Mouse (Mus musculus) olfactory bulb, adult 2 months (tissue): ENCODE results near the gene Slc44a5. TPM values are rescaled to one million over a fixed set of nuclear protein-coding genes. Genes with fewer than 3 reads are reported as not detected.

Experiments used
- H3K27ac ChIP-seq: fragments of 200-500 bp; 2 replicates; pipeline ENCODE4 v1.5.1; 2012; ENCODE audit warnings: low read depth, low read length; ENCODE audit not compliant: insufficient read depth
- H3K4me1 ChIP-seq: fragments of 200-500 bp; 2 replicates; pipeline ENCODE4 v1.6.1; 2012; ENCODE audit warnings: low read length; ENCODE audit not compliant: control insufficient read depth, insufficient read depth
- H3K4me3 ChIP-seq: fragments of 200-500 bp; 2 replicates; pipeline ENCODE4 v1.5.1; 2012; ENCODE audit warnings: mild to moderate bottlenecking, low read depth, low read length, moderate library complexity; ENCODE audit not compliant: insufficient read depth
- CTCF ChIP-seq: fragments of 200-500 bp; IDR thresholded peaks from 2 replicates; pipeline ENCODE4 v1.5.1; 2012; ENCODE audit warnings: low read depth, mild to moderate bottlenecking, low read length, moderate library complexity; ENCODE audit not compliant: insufficient read depth
- POLR2A ChIP-seq: fragments of 200-500 bp; IDR thresholded peaks from 2 replicates; pipeline ENCODE4 v1.6.1; 2012; ENCODE audit warnings: mild to moderate bottlenecking, low read depth, low read length, moderate library complexity; ENCODE audit not compliant: insufficient read depth
- WGBS: fragments of 180-500 bp; shearing (Covaris S2); methylation state at CpG from one replicate; pipeline ENCODE4 v1.1.7; 2018; 5-methylcytosine and 5-hydroxymethylcytosine counted together
- polyA plus RNA-seq: library from polyadenylated mRNA; stranded (reverse); fragments of >200 nt; gene quantifications from 2 replicates; pipeline ENCODE4 v1.2.4, GENCODE M21; 2012; ENCODE audit warnings: low replicate concordance; ENCODE audit not compliant: missing spikeins, insufficient read depth, insufficient read length

Slc44a5 gene
- polyA plus RNA-seq, 1 experiment = not detected

DNA sequence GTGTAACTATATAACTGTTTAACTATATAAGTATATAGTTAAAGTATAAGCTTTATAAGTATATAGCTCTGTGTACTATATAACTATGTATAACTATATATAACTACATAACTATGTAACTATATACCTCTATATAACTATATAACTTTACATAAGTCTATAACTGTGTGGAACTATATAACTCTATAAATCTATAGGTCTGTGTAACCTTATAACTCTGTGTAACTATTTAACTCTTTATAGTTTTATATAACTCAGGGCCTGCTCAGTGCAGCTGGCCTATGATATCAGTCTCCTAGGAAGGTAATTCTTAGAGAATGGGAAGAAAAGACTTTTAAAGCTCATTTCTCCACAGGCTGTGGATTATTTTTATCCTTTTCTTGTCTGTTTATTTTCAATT is 284.1 kb downstream of the Slc44a5 start:
- TF ChIP-seq CTCF = no peak
- TF ChIP-seq POLR2A = no peak
- Histone ChIP-seq H3K4me3 (no peak overlapping the region), H3K4me1 (no peaks in the 10 kb centered on the region), H3K27ac (no peak overlapping the region)

DNA sequence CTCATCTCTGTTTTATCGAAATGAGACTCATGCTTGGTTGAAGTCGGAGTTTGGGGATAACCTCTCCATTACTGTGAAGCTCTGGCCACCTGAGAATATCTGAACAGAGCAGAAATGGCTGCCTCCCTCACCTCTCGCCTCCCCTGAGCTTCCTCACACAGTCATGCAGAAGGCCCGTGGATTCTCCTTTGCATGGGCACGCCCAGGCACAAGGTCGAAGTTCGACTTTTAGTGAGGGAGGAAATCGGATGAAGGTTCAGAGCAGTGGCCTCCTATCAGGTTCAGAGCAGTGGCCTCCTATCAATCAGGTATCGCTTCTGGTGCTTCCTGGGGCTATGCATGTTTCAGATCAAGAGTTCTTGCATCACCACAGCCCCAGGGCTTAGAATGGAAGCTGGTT is 295.1 kb downstream of the Slc44a5 start:
- Histone ChIP-seq H3K27ac (no peak overlapping the region), H3K4me1 (no peaks in the 10 kb centered on the region), H3K4me3 (no peak overlapping the region)
- WGBS = 89% methylated on average over 9 of the region's 9 CpGs
- TF ChIP-seq CTCF (no peak), POLR2A (no peak)

DNA sequence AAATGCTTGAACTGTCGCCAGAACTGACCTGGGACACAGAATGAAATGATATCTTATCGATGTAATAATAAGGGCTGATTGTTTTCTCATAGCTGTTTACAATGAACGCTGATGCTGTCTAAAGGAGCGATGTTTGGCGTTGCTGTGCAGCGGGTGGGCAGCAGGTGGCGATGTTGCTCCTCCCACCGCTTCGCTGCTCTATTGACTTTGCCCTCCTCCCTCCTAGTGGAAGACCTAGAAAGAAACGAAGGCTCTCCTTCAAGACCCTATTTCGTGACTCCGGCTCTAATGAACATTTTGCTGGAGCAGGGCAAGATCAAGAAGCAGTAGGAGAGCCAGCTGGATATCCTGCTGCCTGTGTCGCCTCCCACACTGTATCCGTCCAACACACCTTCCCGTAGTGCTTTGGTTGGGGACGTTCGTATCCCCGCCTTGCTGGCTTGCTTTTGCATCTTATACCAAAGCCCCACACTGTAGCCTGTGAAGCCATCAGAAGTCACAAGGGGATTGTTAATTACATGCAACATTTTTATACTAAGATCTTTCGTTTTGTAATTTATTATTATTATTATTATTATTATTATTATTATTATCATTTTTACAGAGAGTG is 296.6 kb downstream of the Slc44a5 start:
- H3K27ac ChIP-seq = no peak overlapping the region
- WGBS = 8% methylated on average over 19 of the region's 19 CpGs
- TF ChIP-seq CTCF (peak; percentile 91), POLR2A (no peak)

GRCm38 (mm10) chr3:154274681-154275080 is 301.4 kb downstream of the Slc44a5 start:
- no peak for TF ChIP-seq CTCF
- no peak for TF ChIP-seq POLR2A
- Histone ChIP-seq H3K27ac (no peak overlapping the region), H3K4me3 (no peak overlapping the region), H3K4me1 (peaks cover 5% of the 10 kb centered on the region)
- WGBS = 84% methylated on average over 3 of the region's 3 CpGs

More for the DNA sequence above, 296.6 kb downstream of the Slc44a5 start:
- H3K4me3 ChIP-seq = 0 out of 2 replicates have a peak overlapping the region, but pooled peaks have one; percentile 0
- H3K4me1 ChIP-seq = no peaks in the 10 kb centered on the region

DNA sequence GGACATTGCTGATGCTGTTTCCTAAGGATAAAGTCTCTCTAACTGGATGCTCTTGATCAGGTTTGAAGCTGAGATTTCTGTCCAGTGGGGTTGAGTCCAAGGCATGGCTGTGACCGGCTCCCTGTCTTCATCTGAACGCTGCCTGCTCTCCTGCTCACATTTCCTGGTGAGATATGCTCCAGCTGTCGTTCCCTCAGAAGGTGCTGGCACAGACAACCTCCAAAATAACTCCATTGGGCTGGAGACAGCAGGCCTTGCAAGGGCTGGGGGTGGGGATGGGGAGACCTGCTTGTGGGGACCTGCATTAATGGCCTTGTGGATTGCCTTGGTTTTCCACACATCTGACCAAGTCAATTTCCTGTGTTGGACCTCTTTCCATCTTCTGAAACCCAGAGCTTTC is 311.0 kb downstream of the Slc44a5 start:
- no peak for TF ChIP-seq CTCF
- TF ChIP-seq POLR2A = no peak
- peaks cover 4% of the 10 kb centered on the region; the same call in 1 of the 2 replicates for H3K4me1 ChIP-seq
- no peak overlapping the region for H3K4me3 ChIP-seq
- no peak overlapping the region for H3K27ac ChIP-seq
- 76% methylated on average over 3 of the region's 3 CpGs for WGBS

- no peak overlapping the region for H3K27ac ChIP-seq
- 69% methylated on average over 4 of the region's 4 CpGs for WGBS
- no peak overlapping the region for H3K4me3 ChIP-seq
- H3K4me1 ChIP-seq = peaks cover 4% of the 10 kb centered on the region; the same call in 1 of the 2 replicates
- no peak for TF ChIP-seq CTCF
- TF ChIP-seq POLR2A = no peak
Measured at GRCm38 (mm10) chr3:154285351-154285750, 312.1 kb downstream of the Slc44a5 start.

GRCm38 (mm10) chr3:154287217-154287616 is 314.0 kb downstream of the Slc44a5 start:
- TF ChIP-seq CTCF = no peak
- no peak for TF ChIP-seq POLR2A
- 91% methylated on average over 2 of the region's 2 CpGs for WGBS

GRCm38 (mm10) chr3:154288429-154289069 is 315.3 kb downstream of the Slc44a5 start:
- H3K4me1 ChIP-seq = peaks cover 4% of the 10 kb centered on the region; the same call in 1 of the 2 replicates
- no peak overlapping the region for H3K27ac ChIP-seq
- no peak overlapping the region for H3K4me3 ChIP-seq
- WGBS = 74% methylated on average over 4 of the region's 4 CpGs
- no peak for TF ChIP-seq POLR2A
- TF ChIP-seq CTCF = no peak

More at GRCm38 (mm10) chr3:154287217-154287616, 314.0 kb downstream of the Slc44a5 start:
- H3K4me3 ChIP-seq = no peak overlapping the region
- no peak overlapping the region for H3K27ac ChIP-seq
- peaks cover 4% of the 10 kb centered on the region; the same call in 1 of the 2 replicates for H3K4me1 ChIP-seq

DNA sequence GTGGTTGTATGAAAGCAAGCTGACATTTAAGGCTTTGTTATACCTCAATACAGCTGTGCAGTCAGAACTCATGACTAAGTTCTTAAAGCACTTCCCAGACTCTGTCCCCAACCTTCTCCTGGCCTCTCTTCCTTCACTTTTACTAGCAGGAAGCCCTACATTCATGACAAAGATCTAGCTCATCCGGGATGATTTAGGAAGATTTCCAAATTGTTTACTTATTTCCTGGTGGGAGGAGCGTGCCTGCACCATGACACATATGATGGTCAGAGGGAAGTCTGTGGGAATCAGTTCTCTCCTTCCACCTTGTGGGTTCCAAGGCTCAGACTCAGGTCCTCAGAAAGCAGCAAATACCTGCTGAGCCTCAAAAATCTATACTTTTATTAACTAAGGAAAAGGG is 317.1 kb downstream of the Slc44a5 start:
- H3K27ac ChIP-seq = no peak overlapping the region
- WGBS = 67% methylated on average over 2 of the region's 2 CpGs
- no peak overlapping the region for H3K4me3 ChIP-seq
- TF ChIP-seq POLR2A (no peak), CTCF (no peak)
- no peaks in the 10 kb centered on the region for H3K4me1 ChIP-seq
